21 mouse cellular contexts compared by ENCODE assay signal in the genomic region with DNA sequence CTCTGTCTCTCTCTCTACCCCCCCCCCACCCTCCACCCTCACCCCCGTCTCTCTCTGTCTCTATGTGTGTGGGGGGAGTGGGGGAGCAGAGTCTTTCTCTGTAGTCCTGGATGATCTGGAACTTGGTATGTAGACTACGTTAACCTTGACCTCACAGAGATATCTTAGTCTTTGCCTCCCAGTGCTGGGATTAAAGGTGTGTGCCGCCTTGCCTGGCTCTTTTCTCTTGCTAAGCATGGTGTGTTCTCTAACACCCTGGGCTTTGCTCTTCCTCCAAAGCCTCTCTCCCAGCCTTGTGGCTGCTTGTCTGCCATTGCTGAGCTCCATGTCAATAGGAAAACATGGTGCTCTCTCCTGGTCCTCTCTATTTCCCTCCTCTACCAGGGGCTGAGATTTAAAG.
"Had no signal": no experiment of that assay in that cellular context is flagged by ENCODE, and none has a peak within 500 bp of the region (broad histone marks: within the 10 kb centered on the region; RNA-seq: fewer than 3 reads in every experiment).

No protein-coding gene starts in this region.

- ATAC-seq: hindbrain, postnatal 0 days; liver, embryonic 12.5 days had no signal

- H3K4me2 ChIP-seq: heart, embryonic 11.5 days; heart, embryonic 13.5 days; heart, embryonic 15.5 days; hindbrain, embryonic 13.5 days; hindbrain, embryonic 15.5 days; limb, embryonic 13.5 days; limb, embryonic 15.5 days; liver, embryonic 12.5 days had no signal

- H3K4me1 ChIP-seq: hindbrain, embryonic 13.5 days; hindbrain, embryonic 15.5 days; limb, embryonic 15.5 days; liver, embryonic 12.5 days had no signal

- H3K9me3 ChIP-seq: heart, embryonic 13.5 days; heart, embryonic 15.5 days; hindbrain, embryonic 13.5 days; hindbrain, embryonic 15.5 days; limb, embryonic 13.5 days; limb, embryonic 15.5 days; liver, embryonic 12.5 days had no signal

- H3K36me3 ChIP-seq: heart, embryonic 13.5 days; heart, embryonic 15.5 days; hindbrain, embryonic 13.5 days; hindbrain, embryonic 15.5 days; limb, embryonic 13.5 days; limb, embryonic 15.5 days; liver, embryonic 12.5 days had no signal

- DNase-seq: gastrocnemius, adult 2 months; gastrocnemius, postnatal 10 days; gastrocnemius, postnatal 25 days; heart, adult 18-20 months; heart, postnatal 14 days; heart, postnatal 36 days; kidney, adult 18-20 months; kidney, postnatal 36 days; layer of hippocampus, adult 9-11 months; layer of hippocampus, postnatal 36 days; left cerebral cortex, postnatal 4 days had no signal

- H3K9ac ChIP-seq: heart, embryonic 13.5 days; heart, embryonic 15.5 days; hindbrain, embryonic 13.5 days; hindbrain, embryonic 15.5 days; limb, embryonic 13.5 days; limb, embryonic 15.5 days; liver, embryonic 12.5 days; liver, embryonic 14.5 days had no signal

- H3K27me3 ChIP-seq: heart, embryonic 13.5 days; heart, embryonic 15.5 days; hindbrain, embryonic 13.5 days; hindbrain, embryonic 15.5 days; limb, embryonic 13.5 days; limb, embryonic 15.5 days; liver, embryonic 12.5 days had no signal

- H3K27ac ChIP-seq: gastrocnemius, adult 2 months; heart, embryonic 13.5 days; heart, embryonic 15.5 days; hindbrain, embryonic 13.5 days; hindbrain, embryonic 15.5 days; hindbrain, postnatal 0 days; limb, embryonic 13.5 days; limb, embryonic 15.5 days; liver, embryonic 12.5 days; liver, embryonic 14.5 days had no signal

- H3K4me3 ChIP-seq: gastrocnemius, adult 2 months; heart, embryonic 13.5 days; heart, embryonic 15.5 days; hindbrain, embryonic 13.5 days; hindbrain, embryonic 15.5 days; limb, embryonic 13.5 days; limb, embryonic 15.5 days; liver, embryonic 12.5 days had no signal
